Mouse (Mus musculus) embryonic fibroblast, embryonic 13.5 days (primary cell): ENCODE measurements around the gene Ywhag.

Source experiments
- CTCF ChIP-seq: IDR thresholded peaks from 2 replicates; pipeline ENCODE4 v1.5.1; 2011; ENCODE audit warnings: mild to moderate bottlenecking, control low read depth, low read length, moderate library complexity, borderline replicate concordance; ENCODE audit not compliant: insufficient read depth
- POLR2A ChIP-seq: IDR thresholded peaks from 2 replicates; pipeline ENCODE4 v1.6.1; 2011; ENCODE audit warnings: low read depth, mild to moderate bottlenecking, control low read depth, low read length, moderate library complexity

GRCm38 (mm10) chr5:135898995-135899394 is 35.4 kb downstream of the Ywhag start:
- TF ChIP-seq POLR2A (no peak), CTCF (no peak)
